Mouse (Mus musculus) C2C12 (cell line): ENCODE data around the gene Crkl.

Experiments used
- CEBPB ChIP-seq: IDR thresholded peaks from one replicate; pipeline ENCODE4 v1.6.1; 2011; ENCODE audit warnings: low read depth, mild to moderate bottlenecking, control low read depth, moderate library complexity
- CTCF ChIP-seq: IDR thresholded peaks from one replicate; pipeline ENCODE4 v1.5.1; 2011; ENCODE audit not compliant: control insufficient read depth, insufficient read depth, insufficient read length
- MAX ChIP-seq: IDR thresholded peaks from one replicate; pipeline ENCODE4 v1.6.1; 2011; ENCODE audit warnings: mild to moderate bottlenecking, control low read depth
- MYOG ChIP-seq: IDR thresholded peaks from one replicate; pipeline ENCODE4 v1.6.1; 2011; ENCODE audit not compliant: control insufficient read depth, insufficient read length; ENCODE audit errors: extremely low read depth
- USF1 ChIP-seq: IDR thresholded peaks from one replicate; pipeline ENCODE4 v1.6.1; 2011; ENCODE audit warnings: low read depth, mild to moderate bottlenecking, control low read depth, moderate library complexity

GRCm38 (mm10) chr16:17509240-17509597, 57.4 kb downstream of the Crkl start:
- TF ChIP-seq CTCF: no peak
- TF ChIP-seq MAX: no peak
- TF ChIP-seq MYOG: no peak
- no peak for TF ChIP-seq CEBPB
- no peak for TF ChIP-seq USF1
